Mouse (Mus musculus): Measurements from ENCODE around the gene Gm6040.

Gm6040 gene

GRCm38 (mm10) chr8:20921971-20922370, at the start of gene Gm6040:
Gene Gm6040 (minus strand): TSS chr8:20922071.
- peak; percentile 72; the same call in 1 of the 2 replicates for ATAC-seq (ENCODE audit: low TSS enrichment)

GRCm38 (mm10) chr8:20964531-20964930, 42.7 kb upstream of the Gm6040 start:
- no peak for ATAC-seq (ENCODE audit: low TSS enrichment)

- ATAC-seq (ENCODE audit: low TSS enrichment): no peak
These were observed 22.7 kb upstream of the Gm6040 start, which contains the start of gene AY761185 for GRCm38 (mm10) chr8:20944610-20945009. Gene AY761185 (minus strand): TSS chr8:20944710.

- ATAC-seq (ENCODE audit: low TSS enrichment): no peak
These were observed 9.6 kb downstream of the Gm6040 start for GRCm38 (mm10) chr8:20912288-20912687.

- ATAC-seq (ENCODE audit: low TSS enrichment): no peak
These were observed 13.6 kb downstream of the Gm6040 start for GRCm38 (mm10) chr8:20908256-20908655.

- ATAC-seq (ENCODE audit: low TSS enrichment): no peak
These were observed 14.8 kb downstream of the Gm6040 start for GRCm38 (mm10) chr8:20907119-20907518.

GRCm38 (mm10) chr8:20902527-20902926, 19.3 kb downstream of the Gm6040 start, which contains the start of gene Gm15056:
Gene Gm15056 (minus strand): TSS chr8:20902627.
- no peak for ATAC-seq (ENCODE audit: low TSS enrichment)

- ATAC-seq (ENCODE audit: low TSS enrichment): no peak
These were observed 29.5 kb downstream of the Gm6040 start, which contains the start of gene Defb33 for GRCm38 (mm10) chr8:20892369-20892768. Gene Defb33 (plus strand): TSS chr8:20892669.

- ATAC-seq (ENCODE audit: low TSS enrichment): no peak
These were observed 47.3 kb downstream of the Gm6040 start for GRCm38 (mm10) chr8:20874608-20875007.

Measured in frontal cortex, adult (tissue).